In genomic region chr15:12518370-12518973, GRCm38 (mm10) we compare ENCODE assay signal across 11 mouse cellular contexts.
DNase-seq lines count a peak whose midpoint lies in the region; ATAC-seq lines count a peak whose summit lies in the region.
"Had no signal": no experiment of that assay in that cellular context is flagged by ENCODE, and none has a peak within 500 bp of the region (broad histone marks: within the 10 kb centered on the region; RNA-seq: fewer than 3 reads in every experiment).

No protein-coding gene starts in this region.

- H3K4me1 ChIP-seq in kidney, embryonic 16.5 days (ENCODE audit: insufficient read depth, low read length) = peaks cover 29% of the 10 kb centered on the region
- H3K4me1 ChIP-seq in embryonic facial prominence, embryonic 14.5 days (ENCODE audit: control insufficient read depth, insufficient read depth, low read length) = peaks cover 29% of the 10 kb centered on the region

- H3K9me3 ChIP-seq in kidney, embryonic 16.5 days (ENCODE audit: low read length) = no peaks in the 10 kb centered on the region
- H3K9me3 ChIP-seq in embryonic facial prominence, embryonic 14.5 days (ENCODE audit: control insufficient read depth, low read length) = no peaks in the 10 kb centered on the region
- H3K9me3 ChIP-seq: lung, embryonic 15.5 days had no signal

- DNase-seq in embryo, embryonic 11 days = peak; percentile 14
- no peak for DNase-seq in embryo, embryonic 10 days (ENCODE audit: low spot score)
- no peak for DNase-seq in kidney, adult 18-20 months
- DNase-seq in embryonic facial prominence, embryonic 14.5 days (ENCODE audit: low spot score) = peak; percentile 42
- peak; percentile 22 to 36 for DNase-seq in lung, postnatal 4 days
- no peak for DNase-seq in frontal cortex, postnatal 25 days (ENCODE audit: low spot score in 2 of 2)
- no peak for DNase-seq in left cerebral cortex, postnatal 4 days
- DNase-seq: cerebellum, postnatal 36 days; gastrocnemius, postnatal 36 days had no signal

- H3K4me2 ChIP-seq in kidney, embryonic 16.5 days (replicated peaks; ENCODE audit: low read depth, low read length) = no peak overlapping the region
- H3K4me2 ChIP-seq in embryonic facial prominence, embryonic 14.5 days (ENCODE audit: low read depth, low read length) = no peak overlapping the region
- H3K4me2 ChIP-seq: lung, embryonic 15.5 days had no signal

- no peak for ATAC-seq in kidney, embryonic 16.5 days (ENCODE audit: low FRiP score, low TSS enrichment)
- peak; percentile 28; the same call in 1 of the 2 replicates for ATAC-seq in embryonic facial prominence, embryonic 14.5 days (ENCODE audit: low read depth)

- 48% methylated on average over 14 of the region's 14 CpGs for WGBS in kidney, embryonic 16.5 days
- 58% methylated on average over 14 of the region's 14 CpGs for WGBS in embryonic facial prominence, embryonic 14.5 days

- peak overlapping the region; percentile 76; the same call in 1 of the 2 replicates for H3K27ac ChIP-seq in kidney, embryonic 16.5 days (ENCODE audit: low read length)
- no peak overlapping the region for H3K27ac ChIP-seq in embryonic facial prominence, embryonic 14.5 days (replicated peaks; ENCODE audit: low read depth, low read length)
- H3K27ac ChIP-seq: lung, embryonic 15.5 days had no signal

- intact Hi-C loops in left cerebral cortex, postnatal 4 days (cut with DNase I) = no loop called here

- no peak overlapping the region for H3K4me3 ChIP-seq in kidney, embryonic 16.5 days (ENCODE audit: low read length)
- no peak overlapping the region for H3K4me3 ChIP-seq in embryonic facial prominence, embryonic 14.5 days (ENCODE audit: low read depth, low read length)
- H3K4me3 ChIP-seq: lung, embryonic 15.5 days had no signal

- no peak overlapping the region; the same call in 1 of the 2 replicates for H3K9ac ChIP-seq in kidney, embryonic 16.5 days (replicated peaks; ENCODE audit: low read length)
- H3K9ac ChIP-seq in embryonic facial prominence, embryonic 14.5 days (ENCODE audit: low read depth, low read length) = no peak overlapping the region
- H3K9ac ChIP-seq: lung, embryonic 15.5 days had no signal

- H3K27me3 ChIP-seq in kidney, embryonic 16.5 days (ENCODE audit: insufficient read depth, low read length) = no peaks in the 10 kb centered on the region
- no peaks in the 10 kb centered on the region for H3K27me3 ChIP-seq in embryonic facial prominence, embryonic 14.5 days (replicated peaks; ENCODE audit: control insufficient read depth, insufficient read depth, low read length)
- H3K27me3 ChIP-seq: lung, embryonic 15.5 days had no signal

- H3K36me3 ChIP-seq in kidney, embryonic 16.5 days (ENCODE audit: insufficient read depth, low read length) = peaks cover 3% of the 10 kb centered on the region; the same call in 1 of the 2 replicates
- H3K36me3 ChIP-seq in embryonic facial prominence, embryonic 14.5 days (ENCODE audit: control insufficient read depth, insufficient read depth, low read length) = no peaks in the 10 kb centered on the region
- H3K36me3 ChIP-seq: lung, embryonic 15.5 days had no signal

Comparison
In these comparisons a context has a peak if more than half of its experiments do, and no peak if none do; other contexts are left out.
1. DNase-seq: peak in embryo, embryonic 11 days (single experiment), embryonic facial prominence, embryonic 14.5 days (single experiment) and lung, postnatal 4 days (2 of 2); none in embryo, embryonic 10 days (single experiment), kidney, adult 18-20 months (single experiment), frontal cortex, postnatal 25 days (0 of 2) and left cerebral cortex, postnatal 4 days (single experiment).